Mouse (Mus musculus): ENCODE results near the gene Gm9639.
"Not testable (repeated sequence)": the region's sequence is repeated elsewhere in the genome, so short reads cannot be mapped to it uniquely, and the experiment has no call there.

Gm9639 gene

GRCm38 (mm10) chr10:77752312-77752711, 42.6 kb downstream of the Gm9639 start:
- not testable (repeated sequence) for DNase-seq (ENCODE audit: low spot score)

- DNase-seq (ENCODE audit: low spot score), result not testable (repeated sequence)
Observed at GRCm38 (mm10) chr10:77751254-77751653, 43.6 kb downstream of the Gm9639 start, which contains the start of gene Gm9736. Gm9736 (minus strand) TSS chr10:77751354.

- not testable (repeated sequence) for DNase-seq (ENCODE audit: low spot score)
Observed at GRCm38 (mm10) chr10:77750686-77751085, 44.2 kb downstream of the Gm9639 start.

Data from urinary bladder, postnatal 25 days (tissue).